9 mouse cellular contexts compared by ENCODE assay signal in the genomic region with DNA sequence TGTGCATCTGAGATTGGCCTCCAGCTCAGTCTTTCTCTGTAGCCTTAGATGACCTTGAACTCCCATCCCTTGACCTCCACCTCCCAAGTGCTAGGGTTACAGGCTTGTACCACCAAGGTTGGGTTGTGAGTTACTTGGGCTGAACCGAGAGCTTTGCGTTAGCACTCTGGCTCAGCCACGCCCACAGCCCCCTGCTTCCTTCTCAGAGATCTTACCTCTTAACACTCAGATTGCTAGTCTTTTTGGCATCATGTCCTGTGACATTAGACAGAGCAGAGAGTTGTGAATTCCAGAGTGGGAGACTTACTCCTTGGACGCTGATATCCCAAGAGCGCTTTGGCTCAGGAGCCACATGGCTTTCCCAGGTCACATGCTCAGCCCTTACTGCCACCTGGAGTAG. TPM values are rescaled to one million over a fixed set of nuclear protein-coding genes. Genes with fewer than 3 reads are reported as not detected.
DNase-seq lines count a peak whose midpoint lies in the region; ATAC-seq and TF ChIP-seq lines count a peak whose summit lies in the region.
"Had no signal": no experiment of that assay in that cellular context is flagged by ENCODE, and none has a peak within 500 bp of the region (broad histone marks: within the 10 kb centered on the region; RNA-seq: fewer than 3 reads in every experiment).

No protein-coding gene starts in this region.

- no peak for TF ChIP-seq CTCF in gastrocnemius, adult 2 months (IDR thresholded peaks at IDR 0.05)

- 73% methylated on average over 5 of the region's 5 CpGs for WGBS in forebrain, embryonic 13.5 days
- WGBS in liver, embryonic 13.5 days (ENCODE audit: insufficient replicate concordance) = 57% methylated on average over 5 of the region's 5 CpGs

- no peak for ATAC-seq in forebrain, embryonic 13.5 days
- ATAC-seq in liver, embryonic 13.5 days (ENCODE audit: low read depth) = no peak

- no peaks in the 10 kb centered on the region for H3K27me3 ChIP-seq in forebrain, embryonic 13.5 days
- H3K27me3 ChIP-seq in liver, embryonic 13.5 days = no peaks in the 10 kb centered on the region

- peak overlapping the region; percentile 93 for H3K27ac ChIP-seq in gastrocnemius, adult 2 months
- H3K27ac ChIP-seq in forebrain, embryonic 13.5 days = 0 out of 2 replicates have a peak overlapping the region, but pooled peaks have one; percentile 48
- peak overlapping the region; percentile 48; the same call in 1 of the 2 replicates for H3K27ac ChIP-seq in liver, embryonic 13.5 days

- H3K9ac ChIP-seq in forebrain, embryonic 13.5 days = peak overlapping the region; percentile 81
- H3K9ac ChIP-seq in liver, embryonic 13.5 days = peak overlapping the region; percentile 78; the same call in 1 of the 2 replicates

- DNase-seq in gastrocnemius, adult 2 months = no peak
- no peak for DNase-seq in gastrocnemius, postnatal 36 days
- DNase-seq in A20 (ENCODE audit: low read depth, low spot score) (peak; percentile 18), adipocyte (ENCODE audit: low spot score) (no peak)
- no peak for DNase-seq in liver, embryonic 13.5 days
- no peak for DNase-seq in urinary bladder, postnatal 25 days (ENCODE audit: low spot score)
- DNase-seq in urinary bladder, adult 18-20 months (ENCODE audit: low spot score in 2 of 2) = no peak

- intact Hi-C loops in gastrocnemius, adult 2 months (cut with DNase I) = loop anchor here (5.0 kb wide), 2 partner anchors 245 to 365 kb away; a partner anchor contains a TSS
- intact Hi-C loops in gastrocnemius, postnatal 36 days (cut with DNase I) = loop anchor here (10.0 kb wide), 1 partner anchor 578 kb away; a partner anchor contains a TSS

- H3K9me3 ChIP-seq in forebrain, embryonic 13.5 days (replicated peaks) = no peaks in the 10 kb centered on the region
- no peaks in the 10 kb centered on the region for H3K9me3 ChIP-seq in liver, embryonic 13.5 days (replicated peaks)

- peaks cover 21% of the 10 kb centered on the region for H3K4me1 ChIP-seq in forebrain, embryonic 13.5 days
- peaks cover 34% of the 10 kb centered on the region for H3K4me1 ChIP-seq in liver, embryonic 13.5 days (replicated peaks)

- H3K36me3 ChIP-seq in forebrain, embryonic 13.5 days (ENCODE audit: poor library complexity, severe bottlenecking) = peaks cover 22% of the 10 kb centered on the region
- peaks cover 10% of the 10 kb centered on the region for H3K36me3 ChIP-seq in liver, embryonic 13.5 days

- H3K4me2 ChIP-seq in forebrain, embryonic 13.5 days = peak overlapping the region; percentile 83
- peak overlapping the region; percentile 83 for H3K4me2 ChIP-seq in liver, embryonic 13.5 days

- peak overlapping the region; percentile 88 for H3K4me3 ChIP-seq in gastrocnemius, adult 2 months
- peak overlapping the region; percentile 69; the same call in 1 of the 2 replicates for H3K4me3 ChIP-seq in forebrain, embryonic 13.5 days
- 0 out of 2 replicates have a peak overlapping the region, but pooled peaks have one; percentile 75 for H3K4me3 ChIP-seq in liver, embryonic 13.5 days (replicated peaks)

RNA-seq across cellular contexts. Expression of a gene that starts 1.4 kb away (rescaled TPM):
- 10 to 100 TPM; 62.7 to 83.8 TPM for total RNA-seq in gastrocnemius, adult 2 months (2021)
- 10 to 100 TPM; 52.2 to 67.4 TPM for total RNA-seq in gastrocnemius, postnatal 36 days (2021)
- 123 and 144 TPM in 2 replicates for polyA plus RNA-seq in forebrain, embryonic 13.5 days (2015; fragmentation: Nextera tagmentation; extraction: Ambion mirVana)
- 65.6 and 74.9 TPM in 2 replicates for polyA plus RNA-seq in liver, embryonic 13.5 days (2015; fragmentation: Nextera tagmentation; extraction: Ambion mirVana)

RNA-seq across cellular contexts. Expression of a gene that starts 10.3 kb away (rescaled TPM):
- total RNA-seq in gastrocnemius, adult 2 months (2021) = not detected
- not detected for total RNA-seq in gastrocnemius, postnatal 36 days (2021)
- polyA plus RNA-seq in forebrain, embryonic 13.5 days (2015; fragmentation: Nextera tagmentation; extraction: Ambion mirVana) = 9.7 and 16.4 TPM in 2 replicates
- polyA plus RNA-seq in liver, embryonic 13.5 days (2015; fragmentation: Nextera tagmentation; extraction: Ambion mirVana) = 0.06 TPM in 1 of 2 replicates, not detected in the other
- polyA plus RNA-seq: embryonic facial prominence, embryonic 11.5 days had no signal

RNA-seq across cellular contexts. Expression of a gene that starts 18.7 kb away (rescaled TPM):
- total RNA-seq in gastrocnemius, adult 2 months (2021) = not detected
- not detected for total RNA-seq in gastrocnemius, postnatal 36 days (2021)
- 0.10 TPM in 1 of 2 replicates, not detected in the other for polyA plus RNA-seq in forebrain, embryonic 13.5 days (2015; fragmentation: Nextera tagmentation; extraction: Ambion mirVana)
- not detected in 2 replicates for polyA plus RNA-seq in liver, embryonic 13.5 days (2015; fragmentation: Nextera tagmentation; extraction: Ambion mirVana)

RNA-seq across cellular contexts. Expression of a gene that starts 56.8 kb away (rescaled TPM):
- total RNA-seq in gastrocnemius, adult 2 months (2021) = not detected
- total RNA-seq in gastrocnemius, postnatal 36 days (2021) = not detected
- not detected in 2 replicates for polyA plus RNA-seq in forebrain, embryonic 13.5 days (2015; fragmentation: Nextera tagmentation; extraction: Ambion mirVana)
- polyA plus RNA-seq in liver, embryonic 13.5 days (2015; fragmentation: Nextera tagmentation; extraction: Ambion mirVana) = 0.13 and 0.17 TPM in 2 replicates
